Mouse (Mus musculus): ENCODE measurements around the gene Rbpj. TPM values are rescaled to one million over a fixed set of nuclear protein-coding genes. Genes with fewer than 3 reads are reported as not detected.

Gene Rbpj
- polyA plus RNA-seq, 1 experiment, result 13.3 TPM

DNA sequence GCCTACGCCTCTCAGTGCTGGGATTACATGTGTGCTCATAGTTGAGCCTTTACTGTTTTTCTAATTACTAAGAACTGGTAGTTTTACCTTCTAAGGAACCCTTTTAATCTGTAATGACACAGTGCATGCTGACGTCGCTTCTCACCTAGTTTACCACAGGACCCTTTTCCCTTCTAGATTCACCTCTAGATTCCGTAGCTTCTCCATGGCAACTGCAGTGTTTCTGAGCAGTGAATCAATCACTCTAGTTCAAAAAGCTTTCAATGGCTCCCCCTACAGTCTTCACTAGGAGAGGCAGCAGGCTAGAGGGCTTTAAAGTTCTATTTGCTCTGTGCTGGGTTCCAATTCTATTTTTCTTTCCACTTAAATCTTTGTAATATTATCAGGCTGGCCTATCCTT is 128.3 kb downstream of the Rbpj start:
- H3K4me1 ChIP-seq (ENCODE audit: control insufficient read depth, insufficient read depth, insufficient read length, low read length), result 0 out of 2 replicates have a peak, but pooled peaks cover 3% of the 10 kb centered on the region
- H3K27ac ChIP-seq (replicated peaks; ENCODE audit: low read depth, low read length), result 0 out of 2 replicates have a peak overlapping the region, but pooled peaks have one; percentile 39
- peak overlapping the region; percentile 15; the same call in 1 of the 2 replicates for H3K4me3 ChIP-seq (ENCODE audit: insufficient read depth, low read depth, low read length)

DNA sequence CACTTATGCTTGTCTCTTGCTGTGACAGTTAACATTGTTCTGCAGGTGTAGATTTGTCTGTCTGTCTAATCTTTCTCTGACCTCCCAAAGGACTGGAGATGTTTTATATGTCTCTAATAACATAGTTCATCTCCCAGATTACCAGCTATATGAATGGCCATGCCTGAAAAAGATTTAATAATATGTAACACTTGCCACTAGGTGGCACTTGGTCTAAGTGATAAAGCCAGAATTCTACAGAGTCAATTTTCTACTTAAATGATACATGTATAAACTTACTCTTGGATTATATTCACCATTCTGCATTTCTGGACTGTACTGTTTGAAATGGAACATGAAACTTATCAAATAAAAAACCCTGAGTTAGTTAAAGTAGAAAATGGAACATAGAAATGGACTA is 132.6 kb downstream of the Rbpj start:
- no peak overlapping the region for H3K4me3 ChIP-seq (ENCODE audit: insufficient read depth, low read depth, low read length)
- H3K27ac ChIP-seq (replicated peaks; ENCODE audit: low read depth, low read length), result no peak overlapping the region
- H3K4me1 ChIP-seq (ENCODE audit: control insufficient read depth, insufficient read depth, insufficient read length, low read length), result peaks cover 6% of the 10 kb centered on the region

DNA sequence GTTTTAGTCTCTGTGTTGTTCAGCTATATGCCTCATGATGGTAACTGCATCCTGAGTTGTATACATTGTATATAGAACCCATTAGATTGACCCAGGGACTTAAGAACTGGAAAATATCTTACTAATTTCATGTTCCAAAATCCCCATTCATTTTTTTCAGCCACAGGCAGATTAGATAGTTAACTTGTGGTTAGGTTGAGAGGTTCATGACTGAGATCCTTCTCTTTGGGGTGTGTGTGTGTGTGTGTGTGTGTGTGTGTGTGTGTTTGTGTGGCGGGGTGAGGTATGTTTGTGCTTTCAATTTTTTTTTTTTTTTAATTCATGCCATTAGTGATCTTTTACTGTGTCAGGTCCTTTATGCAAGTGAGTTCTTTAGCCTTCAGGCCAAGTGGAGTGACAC is 133.2 kb downstream of the Rbpj start:
- peaks cover 6% of the 10 kb centered on the region for H3K4me1 ChIP-seq (ENCODE audit: control insufficient read depth, insufficient read depth, insufficient read length, low read length)
- H3K4me3 ChIP-seq (ENCODE audit: insufficient read depth, low read depth, low read length), result no peak overlapping the region
- no peak overlapping the region for H3K27ac ChIP-seq (replicated peaks; ENCODE audit: low read depth, low read length)

DNA sequence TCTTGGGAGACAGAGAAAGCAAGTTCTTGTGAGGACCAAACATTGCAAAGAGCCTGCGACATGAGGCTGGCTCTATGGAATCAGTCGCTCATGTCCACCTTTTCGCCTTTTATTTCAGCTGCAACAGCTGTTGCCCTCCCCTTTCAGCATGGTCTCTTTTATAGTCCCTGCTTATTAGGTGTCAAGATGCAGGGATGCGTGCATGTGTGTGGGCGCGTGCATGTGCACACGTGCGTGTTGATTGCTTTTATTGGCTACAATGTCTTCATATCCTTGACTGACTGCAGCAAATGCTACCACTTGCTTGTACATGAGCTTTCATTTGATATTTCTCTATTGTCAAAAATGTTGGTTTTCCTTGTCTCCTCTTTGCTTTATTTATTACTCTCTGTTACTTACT is 136.2 kb downstream of the Rbpj start:
- Histone ChIP-seq H3K4me1 (ENCODE audit: control insufficient read depth, insufficient read depth, insufficient read length, low read length) (peaks cover 8% of the 10 kb centered on the region), H3K4me3 (ENCODE audit: insufficient read depth, low read depth, low read length) (no peak overlapping the region), H3K27ac (replicated peaks; ENCODE audit: low read depth, low read length) (no peak overlapping the region)

DNA sequence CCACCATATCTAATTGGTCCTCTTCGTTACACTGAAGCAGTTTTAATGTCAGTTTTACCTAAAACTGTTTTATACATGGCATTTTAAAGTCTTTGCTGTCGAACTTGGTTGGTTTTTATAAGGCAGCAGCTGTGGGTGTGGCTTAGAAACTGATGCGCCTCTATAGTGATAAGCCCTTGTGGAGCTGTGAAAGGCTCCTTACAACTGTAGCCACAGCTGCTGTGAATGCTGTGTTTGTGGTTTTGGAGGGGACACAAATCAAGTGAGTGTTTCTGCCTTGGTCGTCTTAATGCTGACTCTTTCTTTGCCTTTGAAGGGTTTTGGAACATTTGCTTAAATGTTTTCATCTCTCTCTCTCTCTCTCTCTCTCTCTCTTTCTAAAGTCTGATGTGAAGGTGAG is 139.5 kb downstream of the Rbpj start:
- H3K4me1 ChIP-seq (ENCODE audit: control insufficient read depth, insufficient read depth, insufficient read length, low read length), result peaks cover 10% of the 10 kb centered on the region
- no peak overlapping the region for H3K27ac ChIP-seq (replicated peaks; ENCODE audit: low read depth, low read length)
- H3K4me3 ChIP-seq (ENCODE audit: insufficient read depth, low read depth, low read length), result no peak overlapping the region

DNA sequence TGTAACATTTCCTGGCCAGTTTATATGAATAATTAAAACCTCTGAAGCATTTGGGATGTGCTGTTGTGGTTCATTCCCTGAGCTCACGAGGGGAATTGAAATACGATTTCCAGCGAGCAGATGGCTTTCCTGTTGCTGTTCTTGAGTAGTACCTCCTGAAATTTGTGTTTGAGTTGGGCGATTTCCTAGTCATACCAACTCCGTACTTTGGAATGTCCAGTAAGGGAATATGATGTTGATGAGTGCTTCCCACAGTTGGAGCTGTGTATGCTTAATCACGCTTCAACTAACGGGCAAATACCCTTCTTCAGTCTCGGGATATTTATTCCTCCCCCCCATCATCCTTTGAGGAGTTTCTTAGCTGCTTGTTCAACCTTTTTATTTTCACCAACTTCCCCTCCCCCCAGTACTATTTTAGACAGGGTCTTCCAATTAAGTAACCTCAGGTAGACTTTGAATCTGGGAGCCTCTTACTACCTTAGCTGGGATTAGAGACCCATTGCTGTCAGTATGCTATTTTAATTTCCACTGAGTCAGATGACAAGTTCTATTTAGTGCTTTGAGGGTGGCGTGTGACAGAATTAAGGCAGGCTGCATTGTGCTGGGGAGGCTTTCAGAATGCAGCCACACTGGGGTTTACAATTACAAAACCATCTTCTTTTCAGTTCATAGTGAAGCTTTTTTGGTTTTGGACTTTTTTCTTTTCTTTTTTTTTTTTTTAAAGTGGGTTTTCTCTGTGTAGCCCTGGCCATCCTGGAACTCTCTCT is 141.5 kb downstream of the Rbpj start:
- no peak overlapping the region for H3K27ac ChIP-seq (replicated peaks; ENCODE audit: low read depth, low read length)
- peaks cover 4% of the 10 kb centered on the region for H3K4me1 ChIP-seq (ENCODE audit: control insufficient read depth, insufficient read depth, insufficient read length, low read length)
- H3K4me3 ChIP-seq (ENCODE audit: insufficient read depth, low read depth, low read length), result no peak overlapping the region

DNA sequence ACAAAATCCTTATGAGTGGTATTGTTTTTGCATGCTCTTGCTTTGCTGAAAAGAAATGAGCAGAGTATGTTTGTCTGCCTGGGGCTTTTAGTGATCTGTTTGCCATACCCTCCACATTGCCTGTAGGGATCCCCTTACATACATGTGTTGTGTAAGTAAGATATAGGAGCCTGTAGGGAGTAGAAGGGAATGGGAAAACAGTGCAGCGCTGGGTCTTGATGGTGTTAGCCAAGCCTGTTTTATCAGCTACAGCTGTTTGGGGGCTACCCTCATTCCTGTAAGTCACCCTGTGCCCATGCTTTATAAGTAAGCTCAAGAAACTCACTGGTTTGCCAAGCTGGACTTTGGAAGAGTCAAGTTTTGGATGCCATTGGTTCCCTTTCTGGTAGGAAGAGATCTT is 152.9 kb downstream of the Rbpj start:
- peaks cover 13% of the 10 kb centered on the region for H3K4me1 ChIP-seq (ENCODE audit: control insufficient read depth, insufficient read depth, insufficient read length, low read length)
- H3K27ac ChIP-seq (replicated peaks; ENCODE audit: low read depth, low read length), result no peak overlapping the region
- no peak overlapping the region for H3K4me3 ChIP-seq (ENCODE audit: insufficient read depth, low read depth, low read length)

DNA sequence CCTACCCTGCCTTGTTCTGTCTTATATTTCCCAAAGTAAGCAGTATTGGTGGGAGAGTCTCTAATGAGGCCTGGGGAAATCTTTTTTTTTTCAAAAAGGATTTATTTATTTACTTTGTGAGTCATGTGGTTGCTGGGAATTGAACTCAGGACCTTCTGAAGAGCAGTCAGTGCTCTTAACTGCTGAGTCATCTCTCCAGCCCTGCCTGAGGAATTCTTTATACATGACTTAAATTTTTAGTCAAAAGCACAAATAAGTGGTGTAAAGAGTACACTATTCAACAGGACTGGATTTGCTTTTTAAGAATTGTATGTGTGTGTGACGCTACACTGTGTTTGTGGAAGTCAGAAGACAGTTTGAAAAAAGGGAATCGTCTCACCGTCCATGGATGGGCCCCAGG is 166.1 kb downstream of the Rbpj start:
- no peak overlapping the region for H3K4me3 ChIP-seq (ENCODE audit: insufficient read depth, low read depth, low read length)
- no peaks in the 10 kb centered on the region for H3K4me1 ChIP-seq (ENCODE audit: control insufficient read depth, insufficient read depth, insufficient read length, low read length)
- no peak overlapping the region for H3K27ac ChIP-seq (replicated peaks; ENCODE audit: low read depth, low read length)

DNA sequence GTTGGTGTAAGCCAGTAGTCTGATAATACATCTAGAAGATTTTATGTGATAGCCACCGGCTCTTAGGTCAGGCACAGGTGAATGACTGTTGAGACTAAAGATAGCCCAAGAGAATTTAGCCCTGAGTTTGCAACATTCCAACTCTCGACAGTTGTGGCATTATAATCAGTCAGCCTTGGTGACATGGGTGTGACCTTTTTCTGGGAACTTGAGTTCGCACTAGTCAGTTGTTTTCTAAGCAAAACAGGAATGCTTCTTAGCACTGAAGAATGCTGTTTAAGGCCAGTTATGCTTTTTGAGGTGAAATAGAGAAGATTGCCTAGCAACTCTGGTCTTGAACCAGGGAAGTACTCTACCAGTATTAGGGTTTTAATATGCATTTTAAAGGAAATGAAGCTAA is 170.8 kb downstream of the Rbpj start:
- Histone ChIP-seq H3K4me3 (ENCODE audit: insufficient read depth, low read depth, low read length) (no peak overlapping the region), H3K4me1 (ENCODE audit: control insufficient read depth, insufficient read depth, insufficient read length, low read length) (no peaks in the 10 kb centered on the region), H3K27ac (replicated peaks; ENCODE audit: low read depth, low read length) (no peak overlapping the region)

DNA sequence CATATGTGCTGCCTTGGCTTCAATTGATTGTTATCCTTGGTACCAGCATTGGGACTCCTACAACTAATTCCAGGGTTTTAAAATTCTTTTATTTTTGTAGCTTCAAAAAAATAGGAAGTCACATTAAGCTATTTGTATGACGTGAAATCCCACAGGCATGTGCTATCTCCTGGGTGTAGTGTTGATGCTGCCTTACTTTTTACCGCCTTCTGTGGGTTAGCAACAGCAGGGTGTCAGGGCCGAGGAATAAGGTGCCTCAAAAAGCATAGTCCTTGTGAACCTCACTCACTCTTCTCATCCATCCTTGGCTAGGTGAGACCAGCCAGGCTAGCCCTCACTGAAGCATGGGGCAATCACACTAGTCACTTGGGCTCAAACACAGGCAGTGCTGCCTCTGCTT is 171.3 kb downstream of the Rbpj start:
- H3K4me3 ChIP-seq (ENCODE audit: insufficient read depth, low read depth, low read length), result no peak overlapping the region
- no peaks in the 10 kb centered on the region for H3K4me1 ChIP-seq (ENCODE audit: control insufficient read depth, insufficient read depth, insufficient read length, low read length)
- no peak overlapping the region for H3K27ac ChIP-seq (replicated peaks; ENCODE audit: low read depth, low read length)

DNA sequence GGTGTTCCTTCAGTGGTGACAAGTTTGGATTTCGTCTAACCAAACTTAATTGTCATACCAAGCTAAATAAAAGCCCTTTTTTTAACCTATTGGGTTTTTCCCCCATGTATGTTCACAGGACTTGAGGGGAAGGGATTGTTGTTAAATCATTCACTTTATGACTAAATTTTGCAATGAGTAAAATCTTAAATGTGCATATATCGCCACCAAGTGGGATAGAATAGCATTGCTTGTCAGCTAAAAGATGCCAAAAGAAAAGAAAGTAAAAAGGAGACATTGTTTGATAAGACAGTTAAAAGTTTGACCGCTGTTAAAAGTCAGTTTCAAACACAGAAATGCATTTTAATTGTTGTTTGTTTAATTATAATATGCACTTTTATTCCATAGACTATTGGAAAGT is 172.7 kb downstream of the Rbpj start:
- H3K4me3 ChIP-seq (ENCODE audit: insufficient read depth, low read depth, low read length), result no peak overlapping the region
- no peak overlapping the region for H3K27ac ChIP-seq (replicated peaks; ENCODE audit: low read depth, low read length)
- H3K4me1 ChIP-seq (ENCODE audit: control insufficient read depth, insufficient read depth, insufficient read length, low read length), result no peaks in the 10 kb centered on the region

DNA sequence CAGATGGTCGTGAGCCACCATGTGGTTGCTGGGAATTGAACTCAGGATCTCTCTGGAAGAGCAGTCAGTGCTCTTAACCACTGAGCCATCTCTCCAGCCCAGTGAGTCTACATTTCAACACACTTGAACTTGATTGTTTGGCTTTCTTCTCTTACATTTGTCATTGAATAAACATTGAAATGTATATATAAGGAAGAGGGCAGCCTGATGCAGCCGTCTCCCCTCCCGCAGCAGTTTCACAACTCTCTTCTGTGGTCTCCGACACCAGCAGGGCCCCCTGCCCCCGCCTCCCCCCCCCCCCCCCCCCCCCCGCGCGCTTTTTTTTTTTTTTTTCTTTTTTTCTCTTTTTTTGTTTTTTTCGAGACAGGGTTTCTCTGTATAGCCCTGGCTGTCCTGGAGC is 180.7 kb downstream of the Rbpj start:
- Histone ChIP-seq H3K4me3 (ENCODE audit: insufficient read depth, low read depth, low read length) (no peak overlapping the region), H3K4me1 (ENCODE audit: control insufficient read depth, insufficient read depth, insufficient read length, low read length) (no peaks in the 10 kb centered on the region), H3K27ac (replicated peaks; ENCODE audit: low read depth, low read length) (no peak overlapping the region)

DNA sequence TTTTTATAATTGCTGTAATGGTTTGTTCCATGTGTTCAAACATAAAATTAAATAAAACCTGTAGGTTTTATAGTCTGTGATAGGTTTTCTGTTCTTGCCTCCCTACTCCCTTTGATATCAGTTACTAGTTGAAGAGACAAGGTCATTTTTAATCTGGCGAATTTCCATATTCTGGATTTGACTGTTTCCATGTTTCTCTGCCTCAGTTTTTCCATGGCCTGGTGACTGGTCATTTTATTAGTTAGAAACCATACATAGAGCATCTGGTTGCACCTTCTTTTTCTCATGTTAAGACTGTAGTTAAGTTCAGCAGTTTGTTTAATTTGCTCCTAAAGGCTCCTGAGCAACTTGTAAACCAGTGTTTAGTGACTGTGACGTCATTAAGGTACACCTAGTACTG is 181.4 kb downstream of the Rbpj start:
- no peak overlapping the region for H3K27ac ChIP-seq (replicated peaks; ENCODE audit: low read depth, low read length)
- H3K4me1 ChIP-seq (ENCODE audit: control insufficient read depth, insufficient read depth, insufficient read length, low read length), result no peaks in the 10 kb centered on the region
- no peak overlapping the region for H3K4me3 ChIP-seq (ENCODE audit: insufficient read depth, low read depth, low read length)

DNA sequence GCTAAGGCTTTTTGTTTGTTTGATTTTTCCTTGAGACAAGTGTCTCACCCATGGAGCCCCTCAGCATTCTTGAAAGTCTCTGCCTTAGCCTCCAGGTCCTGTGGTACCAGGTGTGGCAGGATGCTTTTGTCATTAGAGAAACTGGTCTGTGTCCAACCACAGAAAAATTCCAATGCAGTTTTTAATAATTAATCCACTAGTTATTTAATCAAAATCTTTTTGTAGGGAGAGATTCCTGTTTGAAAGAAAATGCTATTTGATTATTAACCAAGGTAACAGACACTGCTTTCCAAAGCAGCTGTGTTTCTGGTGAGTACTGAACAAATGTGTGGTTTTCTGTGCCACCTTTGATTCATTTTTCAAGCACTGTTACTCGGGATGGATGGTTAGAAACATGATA is 190.6 kb downstream of the Rbpj start:
- Histone ChIP-seq H3K4me1 (ENCODE audit: control insufficient read depth, insufficient read depth, insufficient read length, low read length) (no peaks in the 10 kb centered on the region), H3K27ac (replicated peaks; ENCODE audit: low read depth, low read length) (no peak overlapping the region), H3K4me3 (ENCODE audit: insufficient read depth, low read depth, low read length) (no peak overlapping the region)

DNA sequence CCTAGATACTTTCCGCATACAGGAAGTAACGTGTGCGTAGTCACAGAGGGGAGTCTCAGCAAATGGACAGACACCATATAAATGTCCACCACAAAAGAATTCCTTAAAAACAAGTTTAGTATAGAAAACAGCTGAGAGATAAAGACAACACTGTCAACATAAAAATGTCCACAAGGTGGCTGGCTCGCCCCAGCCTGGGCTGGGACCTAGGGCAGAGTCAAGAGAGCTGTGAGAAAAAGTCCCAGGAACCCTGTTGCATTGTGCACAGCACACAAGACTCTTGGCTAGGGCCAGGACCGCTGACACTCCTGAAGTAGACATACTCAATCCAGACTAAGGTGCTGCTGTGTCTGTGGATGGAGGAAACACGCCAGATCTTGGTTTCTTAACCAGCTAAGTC is 192.0 kb downstream of the Rbpj start:
- H3K4me3 ChIP-seq (ENCODE audit: insufficient read depth, low read depth, low read length), result no peak overlapping the region
- H3K27ac ChIP-seq (replicated peaks; ENCODE audit: low read depth, low read length), result no peak overlapping the region
- no peaks in the 10 kb centered on the region for H3K4me1 ChIP-seq (ENCODE audit: control insufficient read depth, insufficient read depth, insufficient read length, low read length)

DNA sequence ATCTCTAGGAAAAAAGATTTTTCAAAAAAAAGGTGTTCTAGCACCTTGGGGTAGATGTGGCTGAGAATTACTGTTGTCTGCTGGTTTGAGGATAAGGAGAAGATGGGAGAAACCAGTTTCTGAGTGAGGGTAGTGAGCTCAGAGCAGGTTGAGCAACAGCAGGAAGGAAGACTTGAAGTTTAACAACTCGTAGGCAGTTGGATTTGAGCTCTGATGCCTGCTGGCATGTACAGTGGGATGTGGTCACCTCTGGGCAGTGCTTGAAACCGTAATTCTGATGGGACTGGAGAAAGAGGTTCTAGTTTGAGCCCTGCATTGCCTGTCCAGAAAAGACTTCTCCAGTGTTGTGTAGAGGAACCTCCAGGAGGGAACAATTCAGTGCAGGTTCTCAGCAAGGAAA is 195.6 kb downstream of the Rbpj start:
- Histone ChIP-seq H3K4me3 (ENCODE audit: insufficient read depth, low read depth, low read length) (no peak overlapping the region), H3K27ac (replicated peaks; ENCODE audit: low read depth, low read length) (no peak overlapping the region), H3K4me1 (ENCODE audit: control insufficient read depth, insufficient read depth, insufficient read length, low read length) (no peaks in the 10 kb centered on the region; the same call in 1 of the 2 replicates)
